Mouse (Mus musculus) cerebellum, adult 2 months (tissue): ENCODE data around the gene Dusp19.

ENCODE experiments used
- CTCF ChIP-seq: fragments of 200-500 bp; IDR thresholded peaks from 2 replicates; pipeline ENCODE4 v1.5.1; 2011; ENCODE audit warnings: low read depth, mild to moderate bottlenecking, control low read depth, low read length, moderate library complexity, borderline replicate concordance; ENCODE audit not compliant: insufficient read depth
- POLR2A ChIP-seq: fragments of 200-500 bp; IDR thresholded peaks from 2 replicates; pipeline ENCODE4 v1.6.1; 2011; ENCODE audit warnings: low read length, control low read depth, borderline replicate concordance; ENCODE audit not compliant: insufficient read depth

- TF ChIP-seq CTCF (no peak), POLR2A (no peak)
These were observed 22.5 kb upstream of the Dusp19 start for GRCm38 (mm10) chr2:80594215-80594918.
